Mouse (Mus musculus) erythroid progenitor cell, adult 5-6 weeks (primary cell): ENCODE results near the gene Apoh. TPM values are rescaled to one million over a fixed set of nuclear protein-coding genes. Genes with fewer than 3 reads are reported as not detected.

Experiments
- ATAC-seq: replicated peaks from 2 replicates; pipeline ENCODE4 v1.8.0; 2016; ENCODE audit warnings: moderate number of reproducible peaks, mild to moderate bottlenecking, moderate TSS enrichment, inconsistent platforms; ENCODE audit not compliant: poor library complexity, low FRiP score, severe bottlenecking
- total RNA-seq, 2 experiments: library from RNA; stranded (forward) in 1 of 2; stranded (reverse) in 1 of 2; fragments of 150-400 nt in 1 of 2; fragments of 186-747, 209-891 nt in 1 of 2; gene quantifications; 2 replicates each; pipeline versions ENCODE4 v1.2.3 to v1.2.4; 2015 to 2017; ENCODE audit warnings: low replicate concordance in 2 of 2

The Apoh gene
- total RNA-seq, 2 experiments from 2014 or later = not detected

DNA sequence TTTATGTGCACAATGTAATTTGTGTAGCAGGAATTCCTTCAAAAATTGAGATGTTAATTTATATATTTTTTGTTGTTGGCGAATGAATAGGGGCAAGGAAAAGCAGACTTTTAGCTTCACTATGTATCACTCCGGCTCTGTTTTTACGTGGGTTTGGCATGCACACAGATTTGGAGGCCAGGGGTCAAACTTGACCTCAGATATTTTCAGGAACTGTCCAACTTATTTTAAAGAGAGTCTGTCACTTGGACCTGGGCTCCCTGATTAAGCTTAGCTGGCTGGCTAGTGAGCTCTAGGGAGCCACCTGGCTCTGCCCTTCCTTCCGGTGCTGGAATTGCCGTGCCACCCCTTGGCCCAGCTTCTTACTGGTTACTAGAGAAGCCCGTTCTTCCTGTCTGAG, 84.0 kb downstream of the Apoh start:
- no peak for ATAC-seq

DNA sequence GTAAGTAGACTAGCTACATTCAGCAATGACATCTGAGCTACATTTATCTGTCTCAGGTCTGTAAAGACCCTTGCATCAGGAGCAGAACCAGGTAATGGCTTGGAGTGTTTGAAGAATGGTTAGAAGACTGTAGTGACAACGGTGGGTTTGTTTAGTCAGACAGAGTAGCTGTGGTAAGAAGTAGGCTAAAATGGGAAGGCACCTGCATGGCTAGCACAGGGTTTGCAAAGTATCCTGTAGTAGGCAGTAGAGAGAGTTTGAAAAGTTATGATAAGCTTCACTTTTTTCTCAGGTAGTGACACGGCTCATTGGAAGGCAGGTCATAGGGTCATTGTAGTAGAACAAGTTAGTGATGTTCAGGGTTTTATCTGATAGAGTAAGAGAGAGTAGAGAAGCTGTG, 85.9 kb downstream of the Apoh start:
- ATAC-seq = no peak

GRCm38 (mm10) chr11:108443893-108444563, 100.9 kb downstream of the Apoh start:
- no peak for ATAC-seq

DNA sequence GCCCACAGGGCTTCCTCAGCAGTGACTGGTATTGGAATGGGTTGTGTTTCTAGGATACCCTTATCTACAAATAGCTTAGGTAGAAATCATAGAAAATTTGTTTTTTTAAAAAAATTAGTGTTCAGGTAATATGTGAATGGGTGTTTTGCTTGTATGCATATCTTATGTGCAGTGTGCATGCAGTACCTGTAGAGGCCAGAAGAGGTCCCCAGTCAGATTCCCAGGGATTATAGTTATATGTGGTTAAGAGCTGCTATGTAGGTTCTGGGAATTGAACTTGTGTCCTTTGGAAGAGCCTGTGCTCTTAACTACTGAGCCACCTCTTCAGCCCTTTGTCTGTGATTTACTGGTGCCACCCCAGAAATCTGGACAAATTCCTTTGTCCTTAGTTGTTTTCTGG, 104.0 kb downstream of the Apoh start:
- peak; percentile 46; the same call in 1 of the 2 replicates for ATAC-seq

GRCm38 (mm10) chr11:108449811-108450210, 106.7 kb downstream of the Apoh start:
- no peak for ATAC-seq

DNA sequence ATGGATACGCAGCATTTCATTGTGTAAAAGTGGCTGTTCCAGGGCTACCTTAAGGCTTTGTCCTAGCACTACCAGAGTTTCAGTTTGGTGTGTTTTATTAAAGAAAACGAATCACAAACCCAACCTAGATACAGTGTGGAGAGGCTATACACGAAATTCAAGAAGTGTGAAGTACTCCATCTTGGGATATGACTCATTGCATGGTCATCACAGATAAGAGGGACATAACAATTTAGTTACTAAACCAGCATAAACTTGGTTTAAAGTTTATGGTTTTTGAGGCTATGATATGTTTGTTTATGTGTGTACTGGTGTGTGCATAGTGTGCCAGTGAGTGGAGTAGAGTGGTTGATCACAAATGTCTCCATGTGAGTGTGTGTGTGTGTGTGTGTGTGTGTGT, 116.4 kb downstream of the Apoh start:
- ATAC-seq = no peak

Other genes with a start within 250 kb of the Apoh start
- gene Prkca, start 574 bp downstream of the Apoh start, total RNA-seq (2015; ENCODE audit: low replicate concordance) = 2.9 and 14.3 TPM in 2 replicates
- gene Prkca, start 574 bp downstream of the Apoh start, total RNA-seq (2017; ENCODE audit: low replicate concordance) = 0.30 and 0.77 TPM in 2 replicates
- gene Cep112, start 81.8 kb downstream of the Apoh start, total RNA-seq (2015; ENCODE audit: low replicate concordance) = not detected in 2 replicates
- gene Cep112, start 81.8 kb downstream of the Apoh start, total RNA-seq (2017; ENCODE audit: low replicate concordance) = not detected in 2 replicates